Mouse (Mus musculus): Measurements from ENCODE around the gene Pnmt.

GRCm38 (mm10) chr11:98354445-98354844, 31.8 kb upstream of the Pnmt start:
- no peak for TF ChIP-seq CTCF (IDR thresholded peaks at IDR 0.05; ENCODE audit: low read depth, low read length)
- no peak for TF ChIP-seq GATA1 (IDR thresholded peaks at IDR 0.05; ENCODE audit: borderline replicate concordance, low read length)
- no peak for TF ChIP-seq TAL1 (conservative IDR thresholded peaks at IDR 0.05; ENCODE audit: low read depth, low read length)
- no peak for TF ChIP-seq POLR2AphosphoS5 (IDR thresholded peaks at IDR 0.05; ENCODE audit: insufficient replicate concordance, low read depth, low read length)
- TF ChIP-seq GATA2 (IDR thresholded peaks at IDR 0.05; ENCODE audit: borderline replicate concordance, low read depth, low read length), result no peak

Measured in G1E (cell line).